Mouse (Mus musculus): ENCODE measurements around the gene Lmntd2.

Gene Lmntd2

DNA sequence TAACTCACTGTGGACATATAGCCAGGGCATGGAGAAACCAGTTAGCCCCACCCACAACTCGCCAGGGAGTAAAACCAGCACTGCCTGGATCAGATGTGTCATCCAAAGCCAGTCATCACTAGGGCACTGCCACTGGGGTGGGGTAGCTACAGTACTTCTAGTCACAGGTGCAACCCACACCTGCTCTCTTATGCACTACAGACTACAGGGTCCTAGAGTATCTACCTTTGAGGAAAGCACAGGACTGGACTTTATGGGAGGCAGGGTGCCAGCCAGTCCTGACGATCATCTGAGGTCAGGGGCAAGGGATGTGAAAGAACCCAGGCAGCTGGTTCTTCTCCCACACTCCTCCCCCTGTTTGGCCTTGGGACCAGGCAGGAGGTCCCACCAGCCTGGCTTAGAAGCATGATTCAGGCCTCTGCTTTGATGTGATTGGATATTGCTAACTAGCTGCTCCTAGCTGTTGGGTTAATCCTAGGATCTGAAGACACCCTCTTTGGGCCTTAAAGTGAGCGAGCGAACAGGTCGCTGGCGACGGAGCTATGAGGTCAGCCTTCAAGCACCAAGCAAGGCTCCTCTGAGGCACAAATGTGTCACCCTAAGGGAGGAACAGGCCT is 45.9 kb downstream of the Lmntd2 start:
- in situ Hi-C loops (cut with MboI; ENCODE audit: low pct_unique_long_range_greater_than_20kb in 1 of 2, low sequenced_read_pairs in 2 of 2, unreplicated experiment in 1 of 2), result no loop called here

DNA sequence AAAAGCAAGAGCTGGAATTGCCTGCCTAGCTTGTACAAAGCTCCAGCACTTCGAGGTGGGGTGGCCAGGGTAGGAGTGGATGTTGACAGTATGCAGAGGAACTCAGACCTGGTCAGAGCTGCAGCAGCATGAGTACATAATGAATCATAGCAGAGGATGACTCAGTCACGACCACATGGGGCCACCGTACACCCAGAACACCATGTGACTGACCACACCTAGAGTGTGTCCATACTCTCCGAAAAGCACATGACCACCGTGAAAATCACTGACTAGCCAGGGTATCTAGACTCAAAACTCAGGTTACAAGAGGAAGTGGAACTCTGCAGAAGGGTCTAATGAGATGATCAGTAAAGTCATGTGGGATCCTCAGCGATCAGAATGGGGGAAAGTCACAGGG is 49.0 kb downstream of the Lmntd2 start:
- in situ Hi-C loops (cut with MboI; ENCODE audit: low pct_unique_long_range_greater_than_20kb in 1 of 2, low sequenced_read_pairs in 2 of 2, unreplicated experiment in 1 of 2), result no loop called here

DNA sequence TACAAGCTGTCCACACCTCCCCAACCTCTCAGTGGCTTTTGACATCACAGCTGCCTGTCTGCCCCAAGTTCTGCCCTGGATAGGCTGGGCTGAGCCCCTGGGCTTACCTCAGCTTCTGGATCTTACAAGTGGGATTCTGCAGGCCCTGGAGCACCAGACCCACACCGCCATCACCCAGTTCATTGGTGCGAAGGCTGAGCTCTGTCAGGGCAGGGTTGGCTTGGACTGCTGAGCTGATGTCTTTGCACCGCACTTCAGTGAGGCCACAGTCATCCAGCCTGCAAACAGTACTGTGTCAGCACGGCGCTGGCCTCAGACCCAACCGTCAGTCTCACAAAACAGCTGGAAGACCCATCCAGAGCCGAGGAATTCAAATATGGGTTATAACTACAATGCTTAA is 49.5 kb downstream of the Lmntd2 start:
- in situ Hi-C loops (cut with MboI; ENCODE audit: low pct_unique_long_range_greater_than_20kb in 1 of 2, low sequenced_read_pairs in 2 of 2, unreplicated experiment in 1 of 2), result no loop called here

Data from mouse embryonic stem cell (cell line).